Mouse (Mus musculus): ENCODE measurements around the gene 2010109A12Rik. TPM values are rescaled to one million over a fixed set of nuclear protein-coding genes. Genes with fewer than 3 reads are reported as not detected.

Gene 2010109A12Rik
- polyA plus RNA-seq, 1 experiment = not detected

GRCm38 (mm10) chr5:93183311-93183710 lies 23.0 kb upstream of the 2010109A12Rik start:
- H3K4me3 ChIP-seq (ENCODE audit: insufficient read depth, low read length) = no peak overlapping the region
- no peak for TF ChIP-seq CTCF (IDR thresholded peaks at IDR 0.05; ENCODE audit: extremely low read depth, insufficient read depth, low read length)
- TF ChIP-seq POLR2A (IDR thresholded peaks at IDR 0.05; ENCODE audit: extremely low read depth, insufficient read depth, low read length) = no peak
- H3K27ac ChIP-seq (ENCODE audit: insufficient read depth, low read length) = no peak overlapping the region
- H3K4me1 ChIP-seq (ENCODE audit: control insufficient read depth, insufficient read depth, low read length) = no peaks in the 10 kb centered on the region

- Histone ChIP-seq H3K4me1 (ENCODE audit: control insufficient read depth, insufficient read depth, low read length) (no peaks in the 10 kb centered on the region), H3K27ac (ENCODE audit: insufficient read depth, low read length) (no peak overlapping the region), H3K4me3 (ENCODE audit: insufficient read depth, low read length) (no peak overlapping the region)
- no peak for TF ChIP-seq CTCF (IDR thresholded peaks at IDR 0.05; ENCODE audit: extremely low read depth, insufficient read depth, low read length)
- no peak for TF ChIP-seq POLR2A (IDR thresholded peaks at IDR 0.05; ENCODE audit: extremely low read depth, insufficient read depth, low read length)
These were observed 21.8 kb upstream of the 2010109A12Rik start for GRCm38 (mm10) chr5:93184548-93184947.

- Histone ChIP-seq H3K4me1 (ENCODE audit: control insufficient read depth, insufficient read depth, low read length) (no peaks in the 10 kb centered on the region; the same call in 1 of the 2 replicates), H3K4me3 (ENCODE audit: insufficient read depth, low read length) (no peak overlapping the region), H3K27ac (ENCODE audit: insufficient read depth, low read length) (no peak overlapping the region)
- TF ChIP-seq POLR2A (IDR thresholded peaks at IDR 0.05; ENCODE audit: extremely low read depth, insufficient read depth, low read length) = no peak
- TF ChIP-seq CTCF (IDR thresholded peaks at IDR 0.05; ENCODE audit: extremely low read depth, insufficient read depth, low read length) = no peak
These were observed 16.7 kb upstream of the 2010109A12Rik start for GRCm38 (mm10) chr5:93189607-93190006.

GRCm38 (mm10) chr5:93190428-93190827 lies 15.9 kb upstream of the 2010109A12Rik start:
- TF ChIP-seq POLR2A (IDR thresholded peaks at IDR 0.05; ENCODE audit: extremely low read depth, insufficient read depth, low read length) (no peak), CTCF (IDR thresholded peaks at IDR 0.05; ENCODE audit: extremely low read depth, insufficient read depth, low read length) (no peak)
- Histone ChIP-seq H3K4me3 (ENCODE audit: insufficient read depth, low read length) (no peak overlapping the region), H3K27ac (ENCODE audit: insufficient read depth, low read length) (no peak overlapping the region), H3K4me1 (ENCODE audit: control insufficient read depth, insufficient read depth, low read length) (no peaks in the 10 kb centered on the region; the same call in 1 of the 2 replicates)

- H3K4me1 ChIP-seq (ENCODE audit: control insufficient read depth, insufficient read depth, low read length) = no peaks in the 10 kb centered on the region; the same call in 1 of the 2 replicates
- TF ChIP-seq CTCF (IDR thresholded peaks at IDR 0.05; ENCODE audit: extremely low read depth, insufficient read depth, low read length) = no peak
- no peak for TF ChIP-seq POLR2A (IDR thresholded peaks at IDR 0.05; ENCODE audit: extremely low read depth, insufficient read depth, low read length)
- H3K4me3 ChIP-seq (ENCODE audit: insufficient read depth, low read length) = no peak overlapping the region
- no peak overlapping the region for H3K27ac ChIP-seq (ENCODE audit: insufficient read depth, low read length)
These were observed 8.1 kb upstream of the 2010109A12Rik start for GRCm38 (mm10) chr5:93198232-93198631.

- TF ChIP-seq POLR2A (IDR thresholded peaks at IDR 0.05; ENCODE audit: extremely low read depth, insufficient read depth, low read length) (no peak), CTCF (IDR thresholded peaks at IDR 0.05; ENCODE audit: extremely low read depth, insufficient read depth, low read length) (no peak)
- Histone ChIP-seq H3K4me3 (ENCODE audit: insufficient read depth, low read length) (no peak overlapping the region), H3K4me1 (ENCODE audit: control insufficient read depth, insufficient read depth, low read length) (no peaks in the 10 kb centered on the region), H3K27ac (ENCODE audit: insufficient read depth, low read length) (no peak overlapping the region)
These were observed 5.1 kb upstream of the 2010109A12Rik start for GRCm38 (mm10) chr5:93201181-93201580.

GRCm38 (mm10) chr5:93205371-93206108 lies 778 bp upstream of the 2010109A12Rik start:
- Histone ChIP-seq H3K27ac (ENCODE audit: insufficient read depth, low read length) (peak overlapping the region; percentile 99), H3K4me3 (ENCODE audit: insufficient read depth, low read length) (peak overlapping the region; percentile 52), H3K4me1 (ENCODE audit: control insufficient read depth, insufficient read depth, low read length) (no peaks in the 10 kb centered on the region)
- TF ChIP-seq CTCF (IDR thresholded peaks at IDR 0.05; ENCODE audit: extremely low read depth, insufficient read depth, low read length) = no peak
- TF ChIP-seq POLR2A (IDR thresholded peaks at IDR 0.05; ENCODE audit: extremely low read depth, insufficient read depth, low read length) = no peak

- peak overlapping the region; percentile 62 for H3K27ac ChIP-seq (ENCODE audit: insufficient read depth, low read length)
- H3K4me3 ChIP-seq (ENCODE audit: insufficient read depth, low read length) = peak overlapping the region; percentile 52
- TF ChIP-seq CTCF (IDR thresholded peaks at IDR 0.05; ENCODE audit: extremely low read depth, insufficient read depth, low read length) (no peak), POLR2A (IDR thresholded peaks at IDR 0.05; ENCODE audit: extremely low read depth, insufficient read depth, low read length) (no peak)
- H3K4me1 ChIP-seq (ENCODE audit: control insufficient read depth, insufficient read depth, low read length) = no peaks in the 10 kb centered on the region
These were observed 659 bp downstream of the 2010109A12Rik start for GRCm38 (mm10) chr5:93207006-93207348.

- no peak for TF ChIP-seq CTCF (IDR thresholded peaks at IDR 0.05; ENCODE audit: extremely low read depth, insufficient read depth, low read length)
- Histone ChIP-seq H3K27ac (ENCODE audit: insufficient read depth, low read length) (no peak overlapping the region), H3K4me3 (ENCODE audit: insufficient read depth, low read length) (no peak overlapping the region), H3K4me1 (ENCODE audit: control insufficient read depth, insufficient read depth, low read length) (no peaks in the 10 kb centered on the region)
These were observed 1.2 kb downstream of the 2010109A12Rik start for GRCm38 (mm10) chr5:93207555-93207954.

- Histone ChIP-seq H3K27ac (ENCODE audit: insufficient read depth, low read length) (no peak overlapping the region), H3K4me3 (ENCODE audit: insufficient read depth, low read length) (no peak overlapping the region), H3K4me1 (ENCODE audit: control insufficient read depth, insufficient read depth, low read length) (no peaks in the 10 kb centered on the region)
- TF ChIP-seq POLR2A (IDR thresholded peaks at IDR 0.05; ENCODE audit: extremely low read depth, insufficient read depth, low read length) = no peak
- TF ChIP-seq CTCF (IDR thresholded peaks at IDR 0.05; ENCODE audit: extremely low read depth, insufficient read depth, low read length) = no peak
These were observed 12.1 kb downstream of the 2010109A12Rik start for GRCm38 (mm10) chr5:93218375-93218774.

All from cortical plate, adult 2 months (tissue).